Mouse (Mus musculus) hindbrain, embryonic 11.5 days (tissue): Measurements from ENCODE around the gene Hmgn2. TPM values are rescaled to one million over a fixed set of nuclear protein-coding genes. Genes with fewer than 3 reads are reported as not detected.
"Not testable (repeated sequence)": the region's sequence is repeated elsewhere in the genome, so short reads cannot be mapped to it uniquely, and the experiment has no call there.

Experiments
- ATAC-seq: fragments of 200-750 bp; cut with Nextera tagmentation; 2 replicates; pipeline ENCODE4 v1.8.0; 2017; ENCODE audit warnings: mild to moderate bottlenecking, moderate TSS enrichment, moderate library complexity; ENCODE audit not compliant: low FRiP score
- DNase-seq: peaks from one replicate; pipeline ENCODE4 v3.0.0-alpha.2; 2015; ENCODE audit warnings: low spot score
- H3K27ac ChIP-seq: fragments of 300-500 bp; sonication (generic); 2 replicates; pipeline ENCODE4 v1.5.1; 2014; ENCODE audit warnings: mild to moderate bottlenecking, low read depth, low read length
- H3K27me3 ChIP-seq: fragments of 300-500 bp; sonication (generic); 2 replicates; pipeline ENCODE4 v1.6.1; 2014; ENCODE audit warnings: mild to moderate bottlenecking, low read length, moderate library complexity, mixed read lengths; ENCODE audit not compliant: control insufficient read depth, insufficient read depth
- H3K36me3 ChIP-seq: fragments of 300-500 bp; sonication (generic); 2 replicates; pipeline ENCODE4 v1.6.1; 2014; ENCODE audit warnings: mild to moderate bottlenecking, low read length, moderate library complexity, mixed read lengths; ENCODE audit not compliant: control insufficient read depth, insufficient read depth
- H3K4me1 ChIP-seq: fragments of 300-500 bp; sonication (generic); replicated peaks from 2 replicates; pipeline ENCODE4 v1.6.1; 2014; ENCODE audit warnings: low read length, mixed read lengths; ENCODE audit not compliant: control insufficient read depth, insufficient read depth
- H3K4me2 ChIP-seq: fragments of 300-500 bp; sonication (generic); replicated peaks from 2 replicates; pipeline ENCODE4 v1.6.1; 2014; ENCODE audit warnings: mild to moderate bottlenecking, low read depth, low read length
- H3K4me3 ChIP-seq: fragments of 300-500 bp; sonication (generic); 2 replicates; pipeline ENCODE4 v1.5.1; 2014; ENCODE audit warnings: low read depth, low read length
- H3K9ac ChIP-seq: fragments of 300-500 bp; sonication (generic); 2 replicates; pipeline ENCODE4 v1.6.1; 2014; ENCODE audit warnings: low read depth, low read length
- H3K9me3 ChIP-seq: fragments of 300-500 bp; sonication (generic); 2 replicates; pipeline ENCODE4 v1.6.1; 2016; ENCODE audit warnings: low read length; ENCODE audit not compliant: control insufficient read depth
- WGBS: fragments of 180-500 bp; shearing (Covaris S2); extraction: QIAGEN DNeasy Blood & Tissue Kit; methylation state at CpG from one replicate; pipeline ENCODE4 v1.1.7; 2014; 5-methylcytosine and 5-hydroxymethylcytosine counted together
- polyA plus RNA-seq: library from polyadenylated mRNA; unstranded; fragments of >200 nt; fragmentation: Nextera tagmentation; extraction: Ambion mirVana; gene quantifications from 2 replicates; pipeline ENCODE4 v1.2.1, GENCODE M21; 2014

Hmgn2 gene
- polyA plus RNA-seq, 1 experiment from 2014 or later, result 3,330 TPM

- no peak for DNase-seq
- 68% methylated on average over 4 of the region's 4 CpGs for WGBS
- H3K36me3 ChIP-seq, result 0 out of 2 replicates have a peak, but pooled peaks cover 3% of the 10 kb centered on the region
Observed at GRCm38 (mm10) chr4:133990035-133990434, 21.6 kb upstream of the Hmgn2 start.

GRCm38 (mm10) chr4:133988289-133988688 is 19.8 kb upstream of the Hmgn2 start:
- not testable (repeated sequence) for H3K27ac ChIP-seq, ATAC-seq, H3K4me3 ChIP-seq, H3K9ac ChIP-seq, DNase-seq, H3K27me3 ChIP-seq, H3K9me3 ChIP-seq, H3K4me1 ChIP-seq, H3K4me2 ChIP-seq, H3K36me3 ChIP-seq
- 88% methylated on average over 8 of the region's 8 CpGs for WGBS

More at GRCm38 (mm10) chr4:133990035-133990434, 21.6 kb upstream of the Hmgn2 start:
- Histone ChIP-seq H3K4me3 (no peak overlapping the region), H3K27me3 (no peaks in the 10 kb centered on the region), H3K4me1 (no peaks in the 10 kb centered on the region), H3K4me2 (no peak overlapping the region), H3K9me3 (no peaks in the 10 kb centered on the region), H3K27ac (no peak overlapping the region), H3K9ac (no peak overlapping the region)
- ATAC-seq, result no peak

- ATAC-seq (no peak), DNase-seq (no peak)
- Histone ChIP-seq H3K4me2 (no peak overlapping the region), H3K4me1 (no peaks in the 10 kb centered on the region), H3K9ac (no peak overlapping the region), H3K36me3 (0 out of 2 replicates have a peak, but pooled peaks cover 2% of the 10 kb centered on the region), H3K27me3 (no peaks in the 10 kb centered on the region), H3K4me3 (no peak overlapping the region), H3K27ac (no peak overlapping the region), H3K9me3 (no peaks in the 10 kb centered on the region)
- 85% methylated on average over 13 of the region's 13 CpGs for WGBS
Observed at GRCm38 (mm10) chr4:133982936-133983335, 14.5 kb upstream of the Hmgn2 start.

- H3K4me3 ChIP-seq, result no peak overlapping the region
- H3K4me1 ChIP-seq, result no peaks in the 10 kb centered on the region
- H3K9me3 ChIP-seq, result no peaks in the 10 kb centered on the region
- H3K27ac ChIP-seq, result no peak overlapping the region
- no peak for ATAC-seq
- 0 out of 2 replicates have a peak, but pooled peaks cover 2% of the 10 kb centered on the region for H3K36me3 ChIP-seq
- no peak overlapping the region for H3K9ac ChIP-seq
- H3K4me2 ChIP-seq, result no peak overlapping the region
- H3K27me3 ChIP-seq, result no peaks in the 10 kb centered on the region
- DNase-seq, result no peak
- WGBS, result 93% methylated on average over 5 of the region's 5 CpGs
Observed at GRCm38 (mm10) chr4:133980496-133980895, 12.0 kb upstream of the Hmgn2 start.

GRCm38 (mm10) chr4:133978021-133978711 is 9.7 kb upstream of the Hmgn2 start:
- H3K4me3 ChIP-seq, result no peak overlapping the region
- 0 out of 2 replicates have a peak, but pooled peaks cover 2% of the 10 kb centered on the region for H3K36me3 ChIP-seq
- ATAC-seq, result no peak
- H3K27ac ChIP-seq, result no peak overlapping the region
- H3K4me1 ChIP-seq, result no peaks in the 10 kb centered on the region
- H3K9ac ChIP-seq, result no peak overlapping the region
- DNase-seq, result no peak
- 94% methylated on average over 10 of the region's 10 CpGs for WGBS
- no peaks in the 10 kb centered on the region for H3K27me3 ChIP-seq
- no peak overlapping the region for H3K4me2 ChIP-seq
- no peaks in the 10 kb centered on the region for H3K9me3 ChIP-seq

GRCm38 (mm10) chr4:133971741-133972140 is 3.3 kb upstream of the Hmgn2 start:
- no peak overlapping the region for H3K9ac ChIP-seq
- no peak overlapping the region for H3K27ac ChIP-seq
- H3K36me3 ChIP-seq, result no peaks in the 10 kb centered on the region
- H3K27me3 ChIP-seq, result no peaks in the 10 kb centered on the region
- 57% methylated on average over 8 of the region's 8 CpGs for WGBS
- H3K4me3 ChIP-seq, result no peak overlapping the region
- H3K4me2 ChIP-seq, result no peak overlapping the region
- peaks cover 6% of the 10 kb centered on the region; the same call in 1 of the 2 replicates for H3K4me1 ChIP-seq
- H3K9me3 ChIP-seq, result no peaks in the 10 kb centered on the region
- no peak for DNase-seq
- ATAC-seq, result no peak

GRCm38 (mm10) chr4:133970876-133971275 is 2.4 kb upstream of the Hmgn2 start:
- Histone ChIP-seq H3K4me1 (peaks cover 6% of the 10 kb centered on the region; the same call in 1 of the 2 replicates), H3K4me3 (no peak overlapping the region), H3K27me3 (no peaks in the 10 kb centered on the region), H3K36me3 (no peaks in the 10 kb centered on the region), H3K4me2 (no peak overlapping the region), H3K9ac (no peak overlapping the region), H3K27ac (peak overlapping the region; percentile 31; the same call in 1 of the 2 replicates), H3K9me3 (no peaks in the 10 kb centered on the region)
- DNase-seq, result no peak
- no peak for ATAC-seq
- 81% methylated on average over 13 of the region's 13 CpGs for WGBS

GRCm38 (mm10) chr4:133970196-133970595 is 1.7 kb upstream of the Hmgn2 start:
- Histone ChIP-seq H3K27ac (peak overlapping the region; percentile 17; the same call in 1 of the 2 replicates), H3K9ac (no peak overlapping the region), H3K27me3 (no peaks in the 10 kb centered on the region), H3K9me3 (no peaks in the 10 kb centered on the region), H3K4me1 (peaks cover 6% of the 10 kb centered on the region; the same call in 1 of the 2 replicates), H3K4me2 (no peak overlapping the region), H3K4me3 (no peak overlapping the region), H3K36me3 (no peaks in the 10 kb centered on the region)
- DNase-seq (peak; percentile 54), ATAC-seq (no peak)
- WGBS, result 19% methylated on average over 4 of the region's 4 CpGs
